Mouse (Mus musculus) small intestine, adult 10 weeks (tissue): Measurements from ENCODE around the gene Vmn2r55. TPM values are rescaled to one million over a fixed set of nuclear protein-coding genes. Genes with fewer than 3 reads are reported as not detected.

Source experiments
- polyA plus RNA-seq: library from polyadenylated mRNA; stranded (reverse); fragments of 350-450 nt; fragmentation: Illumina TruSeq; extraction: RNeasy Lipid Tissue Mini Kit (QIAGEN cat#74804); gene quantifications from one replicate; pipeline ENCODE4 v1.2.3, GENCODE M21; 2014; ENCODE audit warnings: low replicate concordance

Vmn2r55 gene
- polyA plus RNA-seq = not detected

GRCm38 (mm10) chr7:12684903-12685302 lies at the start of gene Vmn2r55:
TSS of gene Vmn2r55 (minus strand) at chr7:12685003.

GRCm38 (mm10) chr7:12640219-12640618 lies 44.6 kb downstream of the Vmn2r55 start, which contains the start of gene Vmn2r54:
TSS of gene Vmn2r54 (minus strand) at chr7:12640319.

GRCm38 (mm10) chr7:12608688-12609087 lies 76.1 kb downstream of the Vmn2r55 start, which contains the start of gene Vmn2r53:
TSS of gene Vmn2r53 (minus strand) at chr7:12608788.

Other genes starting within 250 kb of the Vmn2r55 start
- 24.5 TPM for gene Zfp606, start 206.7 kb downstream of the Vmn2r55 start, polyA plus RNA-seq
- gene 2900092C05Rik, start 172.5 kb downstream of the Vmn2r55 start, polyA plus RNA-seq = not detected
- gene Vmn2r53, start 76.2 kb downstream of the Vmn2r55 start, polyA plus RNA-seq = not detected
- not detected for gene Vmn2r54, start 44.7 kb downstream of the Vmn2r55 start, polyA plus RNA-seq
- gene Vmn2r56, start 50.0 kb upstream of the Vmn2r55 start, polyA plus RNA-seq = not detected
- 0.22 TPM for gene Zscan18, start 118.6 kb upstream of the Vmn2r55 start, polyA plus RNA-seq
- 21.9 TPM for gene Zfp329, start 133.9 kb upstream of the Vmn2r55 start, polyA plus RNA-seq
- 32.1 TPM for gene Zfp110, start 149.8 kb upstream of the Vmn2r55 start, polyA plus RNA-seq
- 1.6 TPM for gene Zfp128, start 196.2 kb upstream of the Vmn2r55 start, polyA plus RNA-seq
- 3.0 TPM for gene Zscan22, start 212.8 kb upstream of the Vmn2r55 start, polyA plus RNA-seq
- gene Rps5, start 237.3 kb upstream of the Vmn2r55 start, polyA plus RNA-seq = 9.4 TPM
- not detected for gene Rnf225, start 242.4 kb upstream of the Vmn2r55 start, polyA plus RNA-seq